Mouse (Mus musculus) stomach, postnatal 0 days (tissue): ENCODE measurements around the gene Asb16.

Source experiments
- CTCF ChIP-seq: IDR thresholded peaks from 2 replicates; pipeline ENCODE4 v1.5.1; 2016; ENCODE audit warnings: antibody characterized with exemption, low read depth, mild to moderate bottlenecking, moderate library complexity
- EP300 ChIP-seq: optimal IDR thresholded peaks from 2 replicates; pipeline ENCODE3; 2016; ENCODE audit warnings: antibody characterized with exemption

DNA sequence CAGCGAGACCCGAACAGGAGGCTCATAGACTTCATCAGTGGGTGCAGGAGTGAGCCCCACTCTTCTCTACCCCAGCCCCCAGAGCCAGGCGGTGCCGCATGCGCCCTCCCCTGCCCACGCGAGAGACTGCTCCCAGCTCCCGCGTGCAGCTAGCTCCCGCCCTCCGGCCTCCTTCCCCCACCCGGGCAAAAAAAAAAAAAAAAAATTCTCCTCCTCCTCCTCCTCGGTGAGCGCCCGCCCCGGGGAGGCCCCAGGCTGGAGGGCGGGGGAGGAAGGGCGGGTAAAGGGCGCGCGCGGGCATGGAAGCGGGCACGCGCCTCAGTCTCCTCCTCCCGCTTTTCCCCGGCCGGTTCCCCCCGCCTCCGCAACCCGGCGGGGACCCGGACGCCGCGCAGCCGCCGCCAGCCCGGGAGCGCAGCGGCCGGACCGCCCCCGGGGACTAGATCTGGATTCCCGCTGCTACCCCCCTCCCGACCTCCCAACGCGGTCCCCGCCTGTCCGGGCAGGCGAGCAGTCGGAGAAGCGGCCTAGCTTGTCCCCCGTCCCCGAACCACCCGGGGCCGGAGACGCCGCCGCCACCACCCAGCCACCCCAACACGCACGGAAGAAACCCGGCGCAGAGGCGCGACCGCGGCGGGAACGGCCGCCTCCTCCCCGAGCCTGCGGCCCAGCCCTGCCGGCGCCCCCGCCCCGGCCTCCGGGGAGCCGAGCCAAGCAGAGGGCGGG, 48.2 kb downstream of the Asb16 start:
- TF ChIP-seq CTCF: peak; percentile 34; the same call in 1 of the 2 replicates
- no peak for TF ChIP-seq EP300
